Mouse (Mus musculus): ENCODE results near the gene Tmem174. TPM values are rescaled to one million over a fixed set of nuclear protein-coding genes. Genes with fewer than 3 reads are reported as not detected.

The Tmem174 gene
- polyA plus RNA-seq (2015; fragmentation: Nextera tagmentation; extraction: Ambion mirVana): 0.26 and 0.49 TPM in 2 replicates

DNA sequence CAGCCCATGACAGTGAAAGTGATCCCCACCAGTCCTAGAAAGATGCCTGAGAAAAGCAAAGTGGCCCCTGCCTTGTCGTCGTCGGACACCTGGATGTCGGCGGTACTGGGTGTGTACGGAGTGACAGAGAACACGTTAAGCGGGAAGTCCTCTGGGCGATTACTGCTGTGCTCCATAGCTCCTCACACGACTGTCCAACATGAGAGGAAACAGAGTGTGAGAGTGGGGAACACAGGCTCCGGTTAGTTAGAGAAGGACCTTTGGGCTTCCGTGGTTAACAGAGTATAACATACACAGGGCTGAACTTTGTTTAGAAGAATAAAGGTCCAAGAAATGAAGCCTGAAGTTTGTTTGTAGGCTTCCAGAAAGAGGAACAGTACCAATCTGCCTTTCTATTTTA is at the start of gene Tmem174:
Gene Tmem174 (minus strand): TSS at position 266 of the 400 bp plus-strand sequence.

Other genes starting within 250 kb of the Tmem174 start
- 1.4 and 2.6 TPM in 2 replicates for gene Gm10320, start 145.4 kb downstream of the Tmem174 start, polyA plus RNA-seq (2015; fragmentation: Nextera tagmentation; extraction: Ambion mirVana)
- gene Tmem171, start 57.4 kb upstream of the Tmem174 start, polyA plus RNA-seq (2015; fragmentation: Nextera tagmentation; extraction: Ambion mirVana): 0.14 and 0.35 TPM in 2 replicates
- 23.5 and 30.2 TPM in 2 replicates for gene Fcho2, start 178.0 kb upstream of the Tmem174 start, polyA plus RNA-seq (2015; fragmentation: Nextera tagmentation; extraction: Ambion mirVana)